Mouse (Mus musculus) thymus, adult 2 months (tissue): ENCODE results near the gene Srsf10. TPM values are rescaled to one million over a fixed set of nuclear protein-coding genes. Genes with fewer than 3 reads are reported as not detected.
A peak's percentile ranks its signal among the peaks of the same experiment; 100 is the strongest.

Experiments used
- DNase-seq: peaks from one replicate; pipeline ENCODE4 v3.0.0; 2021
- H3K27ac ChIP-seq: fragments of 200-500 bp; 2 replicates; pipeline ENCODE4 v1.5.1; 2012; ENCODE audit warnings: low read length, control low read depth; ENCODE audit not compliant: control insufficient read depth, insufficient read depth
- H3K27me3 ChIP-seq: fragments of 200-500 bp; 2 replicates; pipeline ENCODE4 v1.6.1; 2012; ENCODE audit warnings: mild to moderate bottlenecking, low read length, moderate library complexity, mixed read lengths; ENCODE audit not compliant: control insufficient read depth, insufficient read depth
- H3K36me3 ChIP-seq: fragments of 200-500 bp; 2 replicates; pipeline ENCODE4 v1.6.1; 2012; ENCODE audit warnings: mild to moderate bottlenecking, low read length, moderate library complexity; ENCODE audit not compliant: control insufficient read depth, insufficient read depth
- H3K4me1 ChIP-seq: fragments of 200-500 bp; replicated peaks from 2 replicates; pipeline ENCODE4 v1.6.1; 2012; ENCODE audit warnings: low read length; ENCODE audit not compliant: control insufficient read depth, insufficient read depth
- H3K4me3 ChIP-seq: fragments of 200-500 bp; 2 replicates; pipeline ENCODE4 v1.5.1; 2012; ENCODE audit warnings: mild to moderate bottlenecking, low read length, control low read depth, moderate library complexity; ENCODE audit not compliant: control insufficient read depth, insufficient read depth
- CTCF ChIP-seq: fragments of 200-500 bp; IDR thresholded peaks from 2 replicates; pipeline ENCODE4 v1.5.1; 2012; ENCODE audit warnings: mild to moderate bottlenecking, control low read depth, low read length, moderate library complexity, borderline replicate concordance; ENCODE audit not compliant: control insufficient read depth, poor library complexity, insufficient read depth; ENCODE audit errors: extremely low read depth
- POLR2A ChIP-seq: fragments of 200-500 bp; IDR thresholded peaks from 2 replicates; pipeline ENCODE4 v1.6.1; 2012; ENCODE audit warnings: mild to moderate bottlenecking, low read length, control low read depth, moderate library complexity; ENCODE audit not compliant: control insufficient read depth, poor library complexity, insufficient read depth; ENCODE audit errors: extremely low read depth
- WGBS: fragments of 180-500 bp; shearing (Covaris S2); methylation state at CpG from one replicate; pipeline ENCODE4 v1.1.7; 2018; 5-methylcytosine and 5-hydroxymethylcytosine counted together
- polyA plus RNA-seq: library from polyadenylated mRNA; depleted of rRNA; stranded (reverse); fragments of >200 nt; gene quantifications from 2 replicates; pipeline ENCODE4 v1.2.3, GENCODE M21; 2012

Gene Srsf10
- polyA plus RNA-seq, 1 experiment, result 194 TPM

- DNase-seq, result no peak
These were observed 16.1 kb upstream of the Srsf10 start for GRCm38 (mm10) chr4:135839293-135840011.

GRCm38 (mm10) chr4:135844400-135844799 is 11.1 kb upstream of the Srsf10 start:
- WGBS, result 87% methylated on average over 6 of the region's 6 CpGs
- TF ChIP-seq CTCF (no peak), POLR2A (no peak)
- no peak overlapping the region for H3K4me3 ChIP-seq
- H3K36me3 ChIP-seq, result no peaks in the 10 kb centered on the region
- no peak for DNase-seq
- H3K4me1 ChIP-seq, result no peaks in the 10 kb centered on the region
- H3K27me3 ChIP-seq, result no peaks in the 10 kb centered on the region
- no peak overlapping the region for H3K27ac ChIP-seq

More at GRCm38 (mm10) chr4:135839293-135840011, 16.1 kb upstream of the Srsf10 start:
- no peak overlapping the region for H3K27ac ChIP-seq
- TF ChIP-seq CTCF (no peak), POLR2A (no peak)
- 92% methylated on average over 21 of the region's 21 CpGs for WGBS
- H3K36me3 ChIP-seq, result no peaks in the 10 kb centered on the region
- no peaks in the 10 kb centered on the region for H3K4me1 ChIP-seq
- no peak overlapping the region for H3K4me3 ChIP-seq
- no peaks in the 10 kb centered on the region for H3K27me3 ChIP-seq

- Histone ChIP-seq H3K36me3 (no peaks in the 10 kb centered on the region), H3K27ac (no peak overlapping the region), H3K4me3 (no peak overlapping the region), H3K4me1 (peaks cover 6% of the 10 kb centered on the region), H3K27me3 (no peaks in the 10 kb centered on the region)
- WGBS, result 69% methylated on average over 5 of the region's 5 CpGs
- TF ChIP-seq CTCF (no peak), POLR2A (no peak)
- no peak for DNase-seq
These were observed 8.0 kb upstream of the Srsf10 start for GRCm38 (mm10) chr4:135847581-135847980.

- no peak overlapping the region for H3K4me3 ChIP-seq
- peak overlapping the region; percentile 12; the same call in 1 of the 2 replicates for H3K27ac ChIP-seq
- TF ChIP-seq POLR2A (0 out of 2 replicates have a peak, but pooled peaks have one; percentile 18), CTCF (no peak)
- H3K36me3 ChIP-seq, result no peaks in the 10 kb centered on the region
- peaks cover 13% of the 10 kb centered on the region for H3K4me1 ChIP-seq
- no peaks in the 10 kb centered on the region for H3K27me3 ChIP-seq
- DNase-seq, result peak; percentile 54
- WGBS, result 60% methylated on average over 13 of the region's 13 CpGs
These were observed 5.0 kb upstream of the Srsf10 start for GRCm38 (mm10) chr4:135850411-135851095.

GRCm38 (mm10) chr4:135851942-135852341 is 3.6 kb upstream of the Srsf10 start:
- peaks cover 16% of the 10 kb centered on the region for H3K4me1 ChIP-seq
- no peaks in the 10 kb centered on the region for H3K27me3 ChIP-seq
- H3K36me3 ChIP-seq, result no peaks in the 10 kb centered on the region
- TF ChIP-seq POLR2A, result no peak
- no peak for TF ChIP-seq CTCF
- no peak overlapping the region for H3K27ac ChIP-seq
- no peak overlapping the region for H3K4me3 ChIP-seq
- DNase-seq, result no peak
- 92% methylated on average over 9 of the region's 9 CpGs for WGBS

DNA sequence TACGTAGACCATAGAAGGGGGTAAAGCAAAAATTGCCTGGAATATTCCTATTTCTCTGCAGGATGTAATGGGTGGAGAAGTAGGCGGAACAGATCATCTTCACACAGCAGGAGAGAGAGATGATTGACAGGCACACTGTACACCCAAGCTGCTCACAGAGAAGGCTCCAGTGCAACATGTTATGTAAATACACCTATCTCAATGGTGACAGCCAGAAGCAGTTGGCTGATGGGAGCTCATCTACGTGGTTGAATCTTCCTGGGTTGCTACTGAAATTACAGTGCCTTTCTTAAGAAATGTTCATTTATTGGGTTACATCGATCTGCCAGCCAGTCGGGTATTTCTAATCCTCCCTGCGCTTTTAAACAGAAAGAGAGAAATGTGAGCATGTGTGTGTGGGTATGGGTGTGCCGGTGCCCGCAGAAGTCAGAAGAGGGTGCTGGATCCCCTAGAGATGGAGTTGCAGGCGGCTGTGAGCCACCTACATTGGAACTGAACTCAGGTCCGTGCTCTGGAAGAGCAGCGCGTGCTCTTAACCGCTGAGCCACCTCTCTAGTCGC is 1.5 kb upstream of the Srsf10 start:
- TF ChIP-seq CTCF, result no peak
- TF ChIP-seq POLR2A, result no peak
- Histone ChIP-seq H3K36me3 (no peaks in the 10 kb centered on the region), H3K27me3 (no peaks in the 10 kb centered on the region), H3K4me1 (peaks cover 19% of the 10 kb centered on the region), H3K4me3 (no peak overlapping the region), H3K27ac (no peak overlapping the region)
- DNase-seq, result no peak
- whole genome bisulfite sequencing, result 96% methylated on average over 14 of the region's 14 CpGs
